Mouse (Mus musculus) megakaryocyte-erythroid progenitor cell, adult 5-6 weeks (primary cell): ENCODE measurements around the gene Txnrd1. TPM values are rescaled to one million over a fixed set of nuclear protein-coding genes. Genes with fewer than 3 reads are reported as not detected.

Experiments used
- ATAC-seq: replicated peaks from 2 replicates; pipeline ENCODE4 v1.8.0; 2016; ENCODE audit warnings: mild to moderate bottlenecking, inconsistent platforms; ENCODE audit not compliant: severe bottlenecking, poor library complexity, low FRiP score, low TSS enrichment
- total RNA-seq, 2 experiments: library from RNA; stranded (forward) in 1 of 2; stranded (reverse) in 1 of 2; fragments of 200-1000, 215-1000 nt in 1 of 2; fragments of >200 nt in 1 of 2; fragmentation: Nextera tagmentation in 1 of 2; gene quantifications; 2 replicates each; pipeline ENCODE4 v1.2.3; 2014 to 2017

Gene Txnrd1
- total RNA-seq, 2 experiments from 2014 or later: 49.0 to 94.7 TPM

DNA sequence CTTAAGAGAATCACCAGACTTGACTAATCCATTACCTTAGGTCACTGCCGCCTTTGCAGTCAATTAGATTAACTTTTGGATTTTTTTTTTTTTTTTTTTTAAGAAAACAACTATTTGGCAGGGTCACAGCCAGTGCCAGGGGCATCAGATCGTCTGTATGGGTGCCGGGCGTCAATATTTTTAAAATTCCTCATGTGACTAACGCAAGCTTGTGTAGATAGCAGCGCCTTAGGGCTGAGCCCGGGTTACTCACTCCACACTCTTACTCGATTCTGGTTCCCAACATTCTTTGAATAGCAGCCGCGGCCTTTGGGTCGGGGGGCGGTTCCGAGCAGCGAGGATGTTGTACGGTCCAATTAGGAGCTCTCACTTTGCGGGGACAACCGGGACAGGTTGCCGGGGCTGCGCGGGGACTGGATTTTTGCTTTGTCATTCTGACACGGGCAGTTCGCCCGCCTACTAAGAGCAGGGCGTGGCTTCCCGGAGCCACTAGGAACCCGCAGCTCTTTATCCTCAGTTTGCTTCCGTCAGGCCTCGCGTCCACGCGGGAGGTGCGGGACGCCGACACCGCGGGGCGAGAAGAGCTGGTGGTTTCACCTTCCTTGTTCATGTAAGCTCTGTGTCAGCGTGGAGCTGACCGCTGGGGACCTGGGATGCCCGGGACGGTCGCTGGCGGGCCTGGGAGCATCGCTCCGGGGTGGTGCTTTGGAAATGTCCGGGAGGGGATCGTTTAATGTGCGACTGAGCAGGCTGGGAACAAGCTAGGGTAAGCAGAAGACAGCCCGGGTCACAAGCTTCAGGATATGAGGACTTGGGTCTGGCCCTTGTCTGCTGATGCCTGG is 25.2 kb downstream of the Txnrd1 start:
- ATAC-seq: peak; percentile 77

DNA sequence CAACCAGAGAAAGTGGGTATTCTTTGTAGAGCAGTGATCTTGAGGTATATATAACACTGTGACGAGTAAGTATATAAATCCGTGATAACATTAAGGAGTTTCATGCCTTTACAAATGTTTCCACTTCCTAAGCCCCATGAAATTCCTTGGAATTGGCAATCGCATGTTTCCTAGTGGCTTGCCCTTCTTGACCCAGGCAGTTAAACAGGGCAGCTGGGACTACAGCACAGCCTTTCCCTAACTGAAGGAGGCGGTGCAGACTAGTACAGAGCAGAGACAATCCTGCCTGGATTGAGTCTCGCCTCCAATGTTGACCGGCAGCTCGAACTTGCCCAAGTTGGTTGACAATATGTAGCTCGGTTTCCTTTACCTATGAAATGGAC is 25.8 kb downstream of the Txnrd1 start:
- no peak for ATAC-seq

DNA sequence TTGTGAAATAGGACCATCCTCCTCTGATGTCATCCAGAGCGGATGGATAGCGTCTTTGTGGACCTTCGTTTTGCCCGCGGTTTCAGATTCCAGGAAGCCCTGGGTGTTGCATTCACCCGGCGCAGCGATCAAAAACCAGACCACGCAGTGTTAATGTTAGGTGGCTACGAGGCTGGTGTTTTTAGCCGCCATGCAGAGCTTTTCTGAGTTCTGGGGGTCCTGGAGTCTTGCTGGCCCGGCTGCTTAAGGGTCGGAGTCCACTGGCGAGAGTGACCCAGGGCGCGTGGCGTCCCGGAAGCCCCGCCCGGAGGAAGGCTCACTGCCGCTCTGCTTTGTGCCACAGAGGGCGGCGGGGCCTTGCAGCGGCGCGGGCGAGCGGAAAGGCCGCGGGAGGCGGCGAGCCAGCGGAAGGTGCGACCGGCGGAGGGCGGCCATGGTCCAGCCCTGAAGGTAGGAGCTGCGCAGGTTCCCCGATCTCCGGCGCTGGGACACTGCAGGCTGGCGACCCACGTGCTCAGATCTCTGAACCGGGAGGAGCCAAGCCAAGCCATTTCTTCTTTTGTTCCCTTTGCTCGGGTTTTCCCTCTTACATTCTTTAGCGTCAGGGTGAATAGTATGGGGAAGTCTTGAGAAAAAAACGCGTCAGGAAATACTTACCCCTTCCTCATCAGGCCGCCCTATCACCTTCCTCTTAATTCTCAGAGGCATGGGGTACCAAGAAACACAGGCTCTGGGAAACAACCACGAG is 26.6 kb downstream of the Txnrd1 start:
- peak; percentile 20 for ATAC-seq

GRCm38 (mm10) chr10:82860929-82861315 is 27.2 kb downstream of the Txnrd1 start:
- ATAC-seq: no peak

DNA sequence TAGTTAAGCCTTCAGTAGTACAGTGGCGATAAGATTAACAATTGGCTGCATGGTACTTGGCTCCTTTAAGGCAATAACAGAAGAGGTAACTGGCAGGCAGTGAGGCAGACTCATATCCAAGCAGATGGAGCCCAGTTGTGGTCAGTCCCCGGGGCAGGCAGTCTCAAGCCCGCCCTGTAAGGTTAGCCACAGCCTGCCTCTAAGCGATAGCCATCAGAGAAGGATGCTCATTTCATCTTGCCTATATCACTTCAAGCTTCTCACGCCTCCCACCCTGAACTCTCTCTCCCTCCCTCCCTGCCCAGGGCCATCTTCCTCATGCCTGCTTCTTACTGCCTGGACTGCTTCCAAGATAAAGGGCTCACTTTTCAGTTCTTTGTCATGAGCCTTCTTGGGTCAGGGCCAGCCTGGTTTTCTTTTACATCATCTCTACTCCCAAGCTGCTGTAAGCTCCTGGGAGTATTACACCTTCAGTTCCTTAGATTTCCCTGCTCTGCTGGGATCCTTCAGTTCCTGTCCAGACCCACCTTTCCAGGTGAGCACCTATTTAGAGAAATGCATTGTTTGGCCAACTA is 29.4 kb downstream of the Txnrd1 start:
- peak; percentile 28 for ATAC-seq

DNA sequence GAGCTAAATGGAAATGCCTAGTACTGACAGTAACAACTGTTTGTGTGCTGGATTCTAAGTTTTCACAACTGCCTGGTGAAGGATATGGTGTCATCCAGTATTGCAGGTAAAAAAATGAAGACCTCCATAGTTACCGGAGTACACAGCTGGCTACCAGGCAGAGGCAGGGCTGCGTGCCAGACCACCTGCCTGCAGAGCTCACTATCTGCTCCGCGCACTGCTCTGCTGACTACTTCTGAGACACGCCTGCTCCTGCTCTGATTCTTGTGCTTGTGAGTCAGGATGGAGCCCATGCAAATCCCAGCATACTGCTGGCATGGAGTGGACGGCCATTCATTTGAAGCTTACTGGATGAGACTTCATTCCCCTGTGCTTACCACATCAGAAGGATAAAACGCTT is 30.1 kb downstream of the Txnrd1 start:
- peak; percentile 71 for ATAC-seq

DNA sequence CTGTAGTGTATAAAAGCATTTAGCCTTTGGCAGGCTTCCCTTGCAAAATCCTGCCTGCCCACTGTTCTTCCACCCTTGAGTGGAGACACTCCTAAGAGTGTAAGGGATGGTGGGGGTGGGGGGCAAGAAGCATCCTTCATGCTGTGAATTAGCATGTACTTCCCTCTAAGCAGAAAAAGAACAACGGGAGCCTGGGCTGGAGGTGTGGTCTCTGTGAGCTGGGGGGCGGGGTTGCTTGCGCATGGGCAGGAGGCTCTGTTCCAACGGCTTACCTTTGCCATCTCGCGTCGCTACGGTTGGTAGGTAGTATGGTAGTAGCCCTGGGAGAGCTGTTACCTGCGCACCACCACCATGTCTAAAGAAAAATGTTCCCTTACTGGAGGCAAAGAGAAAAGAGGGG is 32.6 kb downstream of the Txnrd1 start, which contains the start of gene Eid3:
Gene Eid3, plus strand, starts transcription at position 271 of the 400 bp plus-strand sequence.
- no peak for ATAC-seq

- no peak for ATAC-seq
Measured at GRCm38 (mm10) chr10:82866832-82867231, 33.1 kb downstream of the Txnrd1 start.

DNA sequence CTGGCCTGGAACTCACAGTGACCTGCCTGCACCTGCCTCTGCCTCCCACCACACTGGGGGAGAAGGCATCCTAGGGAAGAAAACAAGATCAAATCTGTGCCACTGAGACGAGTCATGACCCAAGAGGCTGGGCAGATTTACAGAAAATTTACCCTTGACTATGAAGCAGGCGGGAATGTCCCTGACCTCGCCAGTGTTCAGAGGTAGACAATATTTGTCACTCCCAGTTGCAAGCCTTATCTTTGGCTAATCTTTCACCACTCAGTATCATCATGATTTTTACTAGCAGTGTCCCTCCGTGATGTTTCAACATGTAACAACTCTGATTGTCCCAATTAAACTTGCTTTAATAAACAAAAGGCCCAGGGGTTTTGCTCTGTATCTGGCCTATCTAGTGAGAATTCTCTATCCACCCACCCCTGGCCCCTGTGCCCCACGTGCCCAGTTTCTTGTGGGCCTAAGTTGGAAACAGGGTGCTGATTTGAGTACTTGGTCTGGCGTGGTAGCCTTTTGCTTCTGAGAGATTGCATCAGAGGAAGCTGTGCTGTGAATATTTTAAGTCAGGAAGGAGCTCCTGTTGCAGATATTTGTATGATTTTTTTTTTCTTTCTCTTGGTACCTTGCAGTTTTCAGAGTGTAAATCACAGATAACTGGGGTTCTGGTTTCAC is 34.8 kb downstream of the Txnrd1 start:
- no peak for ATAC-seq

- ATAC-seq: no peak
Measured at GRCm38 (mm10) chr10:82875446-82875845, 41.7 kb downstream of the Txnrd1 start.

DNA sequence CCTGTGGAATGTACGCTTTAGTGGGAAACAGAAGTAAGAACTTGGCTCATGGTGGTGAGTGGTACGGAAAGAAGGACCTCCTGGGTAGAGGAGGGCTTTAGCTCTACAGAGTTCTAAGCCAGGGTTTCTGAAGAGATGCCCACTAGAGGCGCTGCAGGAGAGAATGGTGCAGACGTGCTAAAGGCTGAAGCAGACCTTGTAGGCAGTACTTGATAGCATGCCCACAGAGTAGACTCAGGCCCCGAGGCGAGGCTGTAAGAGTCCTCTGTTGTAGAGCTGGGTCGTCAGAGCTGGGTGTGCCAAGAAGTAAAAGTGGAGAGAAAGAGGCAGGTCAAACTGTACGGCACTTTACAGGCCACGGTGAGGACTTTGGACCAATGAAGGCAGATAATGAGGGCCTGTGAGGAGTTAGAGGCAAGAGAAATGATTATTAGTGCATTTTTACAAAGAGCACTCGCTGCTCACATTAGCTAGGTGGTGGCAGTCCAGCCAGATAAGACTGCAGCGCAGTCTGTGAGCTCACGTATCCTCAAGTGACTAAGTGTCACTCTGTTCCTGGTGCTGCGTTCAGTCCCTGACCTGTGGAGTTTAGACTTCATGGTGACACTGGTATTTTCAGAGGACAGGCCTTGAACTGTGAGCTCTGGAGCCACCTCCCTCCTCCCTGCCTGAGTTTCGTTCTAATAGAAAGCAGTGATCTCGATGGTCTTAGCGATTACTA is 42.5 kb downstream of the Txnrd1 start:
- ATAC-seq: peak; percentile 84

DNA sequence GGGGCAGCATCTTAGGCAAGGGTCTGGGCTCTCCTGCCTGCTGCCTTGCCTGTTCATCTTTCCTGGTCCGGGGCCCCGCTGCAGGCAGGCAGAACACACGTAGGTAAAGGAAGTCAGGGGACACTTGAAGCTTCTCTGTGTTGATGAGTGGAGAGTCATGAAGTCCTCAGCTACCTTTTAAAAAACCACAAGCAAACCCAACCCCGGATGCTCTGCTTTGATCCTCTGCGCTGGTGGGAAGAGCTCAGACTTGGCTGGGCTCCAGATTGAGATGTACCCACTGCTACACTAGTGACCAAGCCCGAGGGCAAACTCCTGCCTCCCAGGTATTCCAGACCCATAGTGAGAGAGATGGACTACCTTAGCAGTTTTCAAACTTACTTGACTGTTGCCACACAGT is 53.6 kb downstream of the Txnrd1 start:
- ATAC-seq: no peak

- 0 out of 2 replicates have a peak, but pooled peaks have one; percentile 24 for ATAC-seq
Measured at GRCm38 (mm10) chr10:82888576-82888975, 54.8 kb downstream of the Txnrd1 start.

- ATAC-seq: no peak
Measured at GRCm38 (mm10) chr10:82889447-82889973, 55.8 kb downstream of the Txnrd1 start.

DNA sequence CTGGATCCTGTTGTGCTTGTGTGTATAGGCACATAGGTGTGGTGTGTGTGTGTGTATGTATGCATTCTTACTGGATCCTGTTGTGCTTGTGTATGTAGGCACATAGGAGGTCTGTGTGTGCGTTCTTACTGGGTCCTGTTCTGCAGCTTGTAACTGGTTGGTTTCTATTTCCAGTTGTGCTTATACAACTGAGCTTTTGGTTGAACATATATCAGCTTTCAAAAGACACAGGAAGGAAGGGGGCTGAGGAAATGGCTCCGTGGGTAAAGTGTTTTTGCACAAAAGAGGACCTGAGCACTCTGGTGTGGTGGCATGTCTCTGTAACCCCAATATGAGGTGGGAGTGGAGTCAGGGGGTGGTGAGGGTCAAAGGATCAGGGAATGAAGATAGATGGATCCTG is 57.2 kb downstream of the Txnrd1 start:
- ATAC-seq: no peak

DNA sequence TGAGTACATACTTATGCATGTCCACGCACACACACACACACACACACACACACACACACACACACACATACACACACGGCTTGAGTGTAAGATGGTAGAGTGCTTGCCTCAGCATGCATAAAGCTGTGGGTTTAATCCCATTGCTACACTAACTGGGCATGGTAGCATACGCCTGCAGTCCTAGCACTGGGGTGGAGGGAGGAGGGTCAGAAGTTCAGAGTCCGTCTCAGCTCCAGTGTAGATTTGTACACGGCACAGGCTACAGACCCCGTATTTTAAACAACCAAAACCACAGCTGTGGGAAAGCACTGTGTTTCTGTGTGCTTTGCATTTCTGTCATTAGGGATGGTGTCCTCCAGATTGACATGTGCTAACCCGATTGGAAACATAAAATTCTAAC is 57.7 kb downstream of the Txnrd1 start:
- ATAC-seq: no peak

DNA sequence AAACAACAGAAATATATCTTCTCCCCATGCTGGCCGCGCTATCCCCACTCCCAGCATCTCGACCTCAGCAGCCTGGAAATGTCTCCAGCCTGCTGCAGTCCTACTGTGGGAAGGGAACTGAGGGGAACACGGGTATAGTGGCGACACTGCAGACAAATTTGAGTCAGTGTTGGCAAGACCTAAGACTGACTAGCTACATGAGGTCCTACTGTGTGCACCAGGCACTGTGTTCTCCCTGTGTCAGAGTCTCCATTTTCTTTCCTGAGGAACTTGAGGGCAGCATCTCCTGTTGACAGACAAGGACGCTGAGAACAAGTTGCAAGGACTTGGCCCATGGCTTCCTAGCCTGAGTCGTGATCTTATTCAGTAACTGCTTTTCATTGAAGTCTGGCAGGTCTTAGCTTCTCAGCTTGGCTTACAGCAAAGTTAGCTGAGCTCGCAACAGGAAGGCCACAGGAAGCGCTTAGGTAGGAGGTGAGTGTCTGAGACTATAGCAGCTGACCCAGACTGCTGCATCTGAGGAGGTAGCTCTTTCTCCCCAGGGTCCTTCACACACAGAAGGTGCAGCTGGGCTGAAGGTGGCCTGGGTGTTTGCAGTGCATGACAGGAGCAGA is 58.8 kb downstream of the Txnrd1 start:
- no peak for ATAC-seq

GRCm38 (mm10) chr10:82893872-82894650 is 60.3 kb downstream of the Txnrd1 start:
- ATAC-seq: peak; percentile 79
